22 mouse cellular contexts compared by ENCODE assay signal in the genomic region with DNA sequence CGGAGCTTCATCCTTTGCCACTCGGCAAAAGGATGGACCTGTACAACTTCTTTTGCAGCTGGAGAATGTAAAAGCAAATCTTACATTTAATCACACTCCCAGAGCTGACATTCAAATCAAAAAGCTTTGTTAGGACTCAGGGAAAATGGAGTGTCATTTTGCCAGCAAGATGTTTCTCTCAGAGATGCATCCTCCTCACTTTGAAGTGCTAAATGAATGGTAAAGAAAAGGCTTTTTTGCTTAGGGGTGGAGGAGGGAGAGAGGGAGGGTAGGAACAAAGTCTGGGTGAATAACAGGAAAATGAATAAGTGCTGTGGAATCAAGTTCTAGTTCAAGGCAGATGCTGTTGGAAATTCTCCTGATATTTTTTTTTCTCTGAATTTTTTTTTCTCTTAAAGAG. TPM values are rescaled to one million over a fixed set of nuclear protein-coding genes. Genes with fewer than 3 reads are reported as not detected.
DNase-seq lines count a peak whose midpoint lies in the region; ATAC-seq lines count a peak whose summit lies in the region.
"Had no signal": no experiment of that assay in that cellular context is flagged by ENCODE, and none has a peak within 500 bp of the region (broad histone marks: within the 10 kb centered on the region; RNA-seq: fewer than 3 reads in every experiment).

No protein-coding gene starts in this region.

- ATAC-seq in forebrain, embryonic 15.5 days (replicated peaks) = no peak
- no peak for ATAC-seq in forebrain, embryonic 13.5 days
- no peak for ATAC-seq in heart, embryonic 11.5 days (replicated peaks; ENCODE audit: insufficient number of reproducible peaks, low FRiP score, low TSS enrichment)
- ATAC-seq: activated CD4-positive, CD25-positive, alpha-beta regulatory T cell, adult 4 months; intestine, embryonic 15.5 days; Patski had no signal

- no peaks in the 10 kb centered on the region for H3K4me1 ChIP-seq in forebrain, embryonic 15.5 days
- H3K4me1 ChIP-seq in forebrain, embryonic 13.5 days = no peaks in the 10 kb centered on the region
- H3K4me1 ChIP-seq in heart, embryonic 11.5 days (ENCODE audit: control insufficient read depth, insufficient read depth, low read length) = no peaks in the 10 kb centered on the region
- H3K4me1 ChIP-seq: embryonic facial prominence, embryonic 12.5 days; heart, embryonic 12.5 days; hindbrain, embryonic 10.5 days; intestine, embryonic 15.5 days had no signal

- H3K4me3 ChIP-seq in forebrain, embryonic 15.5 days = no peak overlapping the region
- no peak overlapping the region for H3K4me3 ChIP-seq in forebrain, embryonic 13.5 days
- no peak overlapping the region for H3K4me3 ChIP-seq in heart, embryonic 11.5 days (ENCODE audit: low read depth, low read length)
- H3K4me3 ChIP-seq: embryonic facial prominence, embryonic 12.5 days; heart, embryonic 12.5 days; hindbrain, embryonic 10.5 days; intestine, embryonic 15.5 days had no signal

- peak overlapping the region; percentile 32; the same call in 1 of the 2 replicates for H3K27ac ChIP-seq in forebrain, embryonic 15.5 days (replicated peaks)
- no peak overlapping the region for H3K27ac ChIP-seq in forebrain, embryonic 13.5 days
- H3K27ac ChIP-seq in heart, embryonic 11.5 days (ENCODE audit: low read depth, low read length) = no peak overlapping the region
- H3K27ac ChIP-seq: embryonic facial prominence, embryonic 12.5 days; hindbrain, embryonic 10.5 days; hindbrain, embryonic 14.5 days; intestine, embryonic 15.5 days had no signal

- no peaks in the 10 kb centered on the region for H3K36me3 ChIP-seq in forebrain, embryonic 15.5 days
- no peaks in the 10 kb centered on the region for H3K36me3 ChIP-seq in forebrain, embryonic 13.5 days (ENCODE audit: poor library complexity, severe bottlenecking)
- H3K36me3 ChIP-seq in heart, embryonic 11.5 days (ENCODE audit: control insufficient read depth, insufficient read depth, low read length) = no peaks in the 10 kb centered on the region
- H3K36me3 ChIP-seq: embryonic facial prominence, embryonic 12.5 days; heart, embryonic 12.5 days; hindbrain, embryonic 10.5 days; intestine, embryonic 15.5 days had no signal

- no peaks in the 10 kb centered on the region for H3K27me3 ChIP-seq in forebrain, embryonic 15.5 days
- H3K27me3 ChIP-seq in forebrain, embryonic 13.5 days = no peaks in the 10 kb centered on the region
- no peaks in the 10 kb centered on the region for H3K27me3 ChIP-seq in heart, embryonic 11.5 days (ENCODE audit: control insufficient read depth, insufficient read depth, low read length)
- H3K27me3 ChIP-seq: embryonic facial prominence, embryonic 12.5 days; heart, embryonic 12.5 days; intestine, embryonic 15.5 days had no signal

- H3K9ac ChIP-seq in forebrain, embryonic 15.5 days (replicated peaks) = no peak overlapping the region
- no peak overlapping the region for H3K9ac ChIP-seq in forebrain, embryonic 13.5 days
- no peak overlapping the region for H3K9ac ChIP-seq in heart, embryonic 11.5 days (ENCODE audit: low read depth, low read length)
- H3K9ac ChIP-seq: embryonic facial prominence, embryonic 12.5 days; heart, embryonic 12.5 days; hindbrain, embryonic 14.5 days; intestine, embryonic 15.5 days had no signal

- H3K9me3 ChIP-seq in forebrain, embryonic 15.5 days = no peaks in the 10 kb centered on the region
- H3K9me3 ChIP-seq in forebrain, embryonic 13.5 days (replicated peaks) = no peaks in the 10 kb centered on the region
- no peaks in the 10 kb centered on the region for H3K9me3 ChIP-seq in heart, embryonic 11.5 days (replicated peaks; ENCODE audit: control insufficient read depth, low read length)
- H3K9me3 ChIP-seq: embryonic facial prominence, embryonic 12.5 days; heart, embryonic 12.5 days; hindbrain, embryonic 10.5 days; intestine, embryonic 15.5 days had no signal

- WGBS in forebrain, embryonic 15.5 days = 75% methylated on average over 2 of the region's 2 CpGs
- 89% methylated on average over 2 of the region's 2 CpGs for WGBS in forebrain, embryonic 13.5 days
- WGBS in heart, embryonic 11.5 days (ENCODE audit: insufficient replicate concordance) = 79% methylated on average over 2 of the region's 2 CpGs

- DNase-seq in heart, adult 8-10 months (ENCODE audit: low spot score) = peak; percentile 13
- DNase-seq in right cerebral cortex, adult 18-20 months = peak; percentile 5
- DNase-seq in right cerebral cortex, postnatal 25 days = no peak
- peak; percentile 31 for DNase-seq in telencephalon, adult 2 months (ENCODE audit: low read depth, low spot score)
- no peak for DNase-seq in kidney, adult 18-20 months
- DNase-seq: adrenal gland, postnatal 14 days; cerebellum, adult 8-10 months; cerebellum, postnatal 14 days; gastrocnemius, postnatal 10 days; heart, adult 18-20 months; kidney, adult 8-10 months had no signal

- H3K4me2 ChIP-seq in forebrain, embryonic 15.5 days (replicated peaks) = no peak overlapping the region
- H3K4me2 ChIP-seq in forebrain, embryonic 13.5 days = no peak overlapping the region
- no peak overlapping the region for H3K4me2 ChIP-seq in heart, embryonic 11.5 days
- H3K4me2 ChIP-seq: embryonic facial prominence, embryonic 12.5 days; heart, embryonic 12.5 days; hindbrain, embryonic 14.5 days; intestine, embryonic 15.5 days had no signal

RNA-seq across cellular contexts. Expression of a gene that starts 53.4 kb away (rescaled TPM):
- polyA plus RNA-seq in forebrain, embryonic 15.5 days (2015; fragmentation: Nextera tagmentation; extraction: Ambion mirVana) = 55.2 and 60.6 TPM in 2 replicates
- polyA plus RNA-seq in forebrain, embryonic 13.5 days (2015; fragmentation: Nextera tagmentation; extraction: Ambion mirVana) = 20.8 and 24.2 TPM in 2 replicates
- total RNA-seq in heart, adult 8-10 months (2022) = under 1 TPM; 0.06 to 0.28 (median 0.22) TPM
- polyA plus RNA-seq in heart, embryonic 11.5 days (2014; fragmentation: Nextera tagmentation; extraction: Ambion mirVana) = 1.1 and 1.4 TPM in 2 replicates
- total RNA-seq: MEL had no signal
- polyA plus RNA-seq: activated CD4-positive, CD25-positive, alpha-beta regulatory T cell, adult 4 months had no signal

Comparison
In these comparisons a context has a peak if more than half of its experiments do, and no peak if none do; other contexts are left out.
1. DNase-seq: peak in heart, adult 8-10 months (single experiment), right cerebral cortex, adult 18-20 months (single experiment) and telencephalon, adult 2 months (single experiment); none in right cerebral cortex, postnatal 25 days (single experiment) and kidney, adult 18-20 months (single experiment).